Mouse (Mus musculus) ES-Bruce4 (cell line): ENCODE measurements around the gene Tmc6. TPM values are rescaled to one million over a fixed set of nuclear protein-coding genes. Genes with fewer than 3 reads are reported as not detected.

Experiments
- H3K27ac ChIP-seq: 2 replicates; pipeline ENCODE4 v1.5.1; 2012; ENCODE audit warnings: low read length, inconsistent platforms; ENCODE audit not compliant: insufficient read depth
- H3K27me3 ChIP-seq: 2 replicates; pipeline ENCODE4 v1.6.1; 2012; ENCODE audit warnings: mild to moderate bottlenecking, low read length, inconsistent platforms; ENCODE audit not compliant: control insufficient read depth, poor library complexity, insufficient read depth, severe bottlenecking
- H3K36me3 ChIP-seq: 2 replicates; pipeline ENCODE4 v1.6.1; 2012; ENCODE audit warnings: inconsistent platforms, mild to moderate bottlenecking, low read length, moderate library complexity; ENCODE audit not compliant: control insufficient read depth, poor library complexity, insufficient read depth, severe bottlenecking
- H3K4me1 ChIP-seq: one replicate; pipeline ENCODE4 v1.8.1; 2011; ENCODE audit warnings: low read length; ENCODE audit not compliant: control insufficient read depth, insufficient read depth
- H3K4me3 ChIP-seq: 2 replicates; pipeline ENCODE4 v1.5.1; 2011; ENCODE audit warnings: low read depth, mild to moderate bottlenecking, low read length
- H3K9ac ChIP-seq: 2 replicates; pipeline ENCODE4 v1.6.1; 2012; ENCODE audit warnings: low read depth, mild to moderate bottlenecking, inconsistent platforms; ENCODE audit not compliant: poor library complexity, severe bottlenecking
- H3K9me3 ChIP-seq: replicated peaks from 2 replicates; pipeline ENCODE4 v1.6.1; 2012; ENCODE audit warnings: mild to moderate bottlenecking, low read length, inconsistent platforms; ENCODE audit not compliant: control insufficient read depth, poor library complexity, insufficient read depth, severe bottlenecking
- CTCF ChIP-seq: IDR thresholded peaks from one replicate; pipeline ENCODE4 v1.8.1; 2011; ENCODE audit warnings: low read depth, low read length
- EP300 ChIP-seq: IDR thresholded peaks from 2 replicates; pipeline ENCODE4 v1.6.1; 2011; ENCODE audit warnings: low read depth, low read length; ENCODE audit not compliant: insufficient read depth
- POLR2A ChIP-seq: IDR thresholded peaks from one replicate; pipeline ENCODE4 v1.8.1; 2011; ENCODE audit warnings: low read length; ENCODE audit not compliant: insufficient read depth
- polyA plus RNA-seq: library from polyadenylated mRNA; stranded (reverse); fragments of >200 nt; gene quantifications from 2 replicates; pipeline ENCODE4 v1.2.4, GENCODE M21; 2011; ENCODE audit warnings: low read depth; ENCODE audit not compliant: missing spikeins, insufficient read depth, insufficient read length

Gene Tmc6
- polyA plus RNA-seq, 1 experiment, result 12.3 TPM

- H3K27ac ChIP-seq, result no peak overlapping the region
- H3K36me3 ChIP-seq, result no peaks in the 10 kb centered on the region
Observed at GRCm38 (mm10) chr11:117775540-117775939, 6.5 kb downstream of the Tmc6 start.

DNA sequence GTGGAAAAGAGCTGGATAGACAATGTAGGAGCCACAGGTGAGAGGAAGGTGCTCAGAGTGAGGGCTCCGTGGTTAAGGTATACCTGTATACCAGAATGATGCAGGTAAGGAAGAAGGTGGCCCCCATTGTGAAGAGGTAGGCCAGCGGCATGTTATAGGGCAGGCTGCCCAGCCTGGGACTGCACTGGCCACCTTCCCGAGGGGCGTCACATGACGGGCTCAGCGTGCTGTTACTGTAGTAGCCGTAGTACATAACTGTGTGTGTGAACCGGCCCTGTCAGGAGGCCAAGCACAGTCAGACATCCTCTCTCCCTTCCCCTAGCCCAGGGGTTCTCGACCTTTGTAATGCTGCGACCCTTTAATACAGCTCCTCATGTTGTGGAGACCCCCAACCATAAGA lies 7.1 kb downstream of the Tmc6 start:
- Histone ChIP-seq H3K4me3 (no peak overlapping the region), H3K27ac (no peak overlapping the region), H3K4me1 (peaks cover 4% of the 10 kb centered on the region), H3K27me3 (no peaks in the 10 kb centered on the region), H3K36me3 (no peaks in the 10 kb centered on the region), H3K9ac (no peak overlapping the region), H3K9me3 (no peaks in the 10 kb centered on the region)
- TF ChIP-seq CTCF (no peak), EP300 (no peak), POLR2A (no peak)

More at GRCm38 (mm10) chr11:117775540-117775939, 6.5 kb downstream of the Tmc6 start:
- no peaks in the 10 kb centered on the region for H3K9me3 ChIP-seq
- H3K9ac ChIP-seq, result no peak overlapping the region
- no peak overlapping the region for H3K4me3 ChIP-seq
- H3K4me1 ChIP-seq, result peaks cover 4% of the 10 kb centered on the region
- no peaks in the 10 kb centered on the region for H3K27me3 ChIP-seq
- TF ChIP-seq EP300, result no peak
- no peak for TF ChIP-seq CTCF

GRCm38 (mm10) chr11:117772352-117772751 lies 9.6 kb downstream of the Tmc6 start:
- no peak overlapping the region for H3K4me3 ChIP-seq
- no peaks in the 10 kb centered on the region for H3K27me3 ChIP-seq
- no peaks in the 10 kb centered on the region for H3K36me3 ChIP-seq
- peaks cover 3% of the 10 kb centered on the region for H3K4me1 ChIP-seq
- no peak overlapping the region for H3K9ac ChIP-seq
- no peak for TF ChIP-seq CTCF
- no peak for TF ChIP-seq EP300
- no peak for TF ChIP-seq POLR2A
- no peaks in the 10 kb centered on the region for H3K9me3 ChIP-seq
- no peak overlapping the region for H3K27ac ChIP-seq

DNA sequence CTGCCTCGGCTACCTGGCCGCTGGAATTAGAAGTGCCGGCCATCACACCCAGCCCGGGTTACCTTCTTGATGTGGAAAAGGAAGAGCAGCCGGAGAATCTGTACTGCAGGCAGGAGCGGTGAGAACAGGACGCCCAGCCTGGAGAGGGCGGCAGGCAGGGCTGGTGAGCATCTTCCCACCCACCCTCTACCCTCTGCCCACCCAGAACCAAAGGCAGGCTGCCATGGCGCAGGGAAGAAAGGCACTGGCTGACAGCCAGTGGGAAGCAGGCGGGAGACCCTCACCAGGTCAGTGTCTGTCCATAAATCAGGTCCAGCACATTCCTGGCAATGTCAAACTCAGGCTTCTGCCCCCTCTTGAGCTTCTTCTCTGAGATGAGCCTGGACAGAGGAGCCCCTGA lies 11.6 kb downstream of the Tmc6 start:
- Histone ChIP-seq H3K9ac (no peak overlapping the region), H3K4me1 (peaks cover 7% of the 10 kb centered on the region), H3K27ac (no peak overlapping the region), H3K36me3 (no peaks in the 10 kb centered on the region), H3K4me3 (no peak overlapping the region), H3K9me3 (no peaks in the 10 kb centered on the region), H3K27me3 (no peaks in the 10 kb centered on the region)
- TF ChIP-seq CTCF (no peak), POLR2A (no peak), EP300 (no peak)

GRCm38 (mm10) chr11:117769683-117770047 lies 12.3 kb downstream of the Tmc6 start:
- Histone ChIP-seq H3K27me3 (no peaks in the 10 kb centered on the region), H3K27ac (no peak overlapping the region), H3K36me3 (no peaks in the 10 kb centered on the region), H3K9me3 (no peaks in the 10 kb centered on the region), H3K4me1 (peaks cover 13% of the 10 kb centered on the region), H3K4me3 (no peak overlapping the region), H3K9ac (no peak overlapping the region)
- TF ChIP-seq EP300 (no peak), POLR2A (no peak), CTCF (no peak)

GRCm38 (mm10) chr11:117768725-117769682 lies 13.0 kb downstream of the Tmc6 start:
- H3K36me3 ChIP-seq, result no peaks in the 10 kb centered on the region
- peaks cover 13% of the 10 kb centered on the region for H3K4me1 ChIP-seq
- no peak overlapping the region for H3K4me3 ChIP-seq
- H3K9me3 ChIP-seq, result no peaks in the 10 kb centered on the region
- no peak overlapping the region for H3K27ac ChIP-seq
- no peak overlapping the region for H3K9ac ChIP-seq
- TF ChIP-seq CTCF (no peak), POLR2A (no peak), EP300 (no peak)
- H3K27me3 ChIP-seq, result no peaks in the 10 kb centered on the region
